8 mouse cellular contexts compared by ENCODE assay signal in genomic region chr19:37375755-37376615, GRCm38 (mm10). TPM values are rescaled to one million over a fixed set of nuclear protein-coding genes. Genes with fewer than 3 reads are reported as not detected.
DNase-seq lines count a peak whose midpoint lies in the region; ATAC-seq lines count a peak whose summit lies in the region.

Gene Kif11, plus strand, starts transcription at chr19:37376403.

- H3K36me3 ChIP-seq in forebrain, embryonic 14.5 days (ENCODE audit: control insufficient read depth, insufficient read depth, low read length): no peaks in the 10 kb centered on the region
- no peaks in the 10 kb centered on the region for H3K36me3 ChIP-seq in neural tube, embryonic 15.5 days

- H3K4me3 ChIP-seq in forebrain, embryonic 14.5 days (ENCODE audit: low read depth, low read length): peak within 1 kb of the TSS; percentile 77
- peak within 1 kb of the TSS; percentile 80 for H3K4me3 ChIP-seq in neural tube, embryonic 15.5 days (replicated peaks)

- H3K27ac ChIP-seq in forebrain, embryonic 14.5 days (ENCODE audit: low read depth, low read length): peak within 1 kb of the TSS; percentile 95
- peak within 1 kb of the TSS; percentile 95 for H3K27ac ChIP-seq in neural tube, embryonic 15.5 days (replicated peaks)

- DNase-seq in ES-CJ7 (ENCODE audit: low read depth, low spot score): peak; percentile 92
- peak; percentile 92 for DNase-seq in cerebellum, adult 11 months
- DNase-seq in forebrain, embryonic 14.5 days (ENCODE audit: low spot score): peak; percentile 99
- DNase-seq in heart, postnatal 14 days: peak; percentile 98
- peak; percentile 97 for DNase-seq in layer of hippocampus, adult 11-12 months (ENCODE audit: low spot score)
- DNase-seq in lung, adult 18-20 months: peak; percentile 97 to 98
- peak; percentile 96 for DNase-seq in testis, postnatal 14 days (ENCODE audit: low spot score)

- intact Hi-C loops in heart, postnatal 14 days (cut with DNase I): no loop called here

- peak; percentile 99 for ATAC-seq in forebrain, embryonic 14.5 days
- peak; percentile 100 for ATAC-seq in neural tube, embryonic 15.5 days (ENCODE audit: low FRiP score)

- H3K27me3 ChIP-seq in forebrain, embryonic 14.5 days (replicated peaks; ENCODE audit: control insufficient read depth, insufficient read depth, low read length): no peaks in the 10 kb centered on the region
- H3K27me3 ChIP-seq in neural tube, embryonic 15.5 days (replicated peaks): no peaks in the 10 kb centered on the region

- H3K9ac ChIP-seq in forebrain, embryonic 14.5 days (ENCODE audit: low read length): peak within 1 kb of the TSS; percentile 85
- peak within 1 kb of the TSS; percentile 66 for H3K9ac ChIP-seq in neural tube, embryonic 15.5 days (replicated peaks)

- peak within 1 kb of the TSS; percentile 69 for H3K4me2 ChIP-seq in forebrain, embryonic 14.5 days (ENCODE audit: low read length)
- H3K4me2 ChIP-seq in neural tube, embryonic 15.5 days: peak within 1 kb of the TSS; percentile 89

- no peaks in the 10 kb centered on the region for H3K9me3 ChIP-seq in forebrain, embryonic 14.5 days (replicated peaks; ENCODE audit: control insufficient read depth, low read length)
- no peaks in the 10 kb centered on the region for H3K9me3 ChIP-seq in neural tube, embryonic 15.5 days (replicated peaks)

- H3K4me1 ChIP-seq in forebrain, embryonic 14.5 days (ENCODE audit: control insufficient read depth, insufficient read depth, low read length): peaks cover 2% of the 10 kb centered on the region; the same call in 1 of the 2 replicates
- H3K4me1 ChIP-seq in neural tube, embryonic 15.5 days: peaks cover 15% of the 10 kb centered on the region; the same call in 1 of the 2 replicates

- under 1% methylated on average over 73 of the region's 73 CpGs for WGBS in forebrain, embryonic 14.5 days
- WGBS in neural tube, embryonic 15.5 days: under 1% methylated on average over 73 of the region's 73 CpGs

RNA-seq across cellular contexts. Expression of gene Kif11, which starts in this region (rescaled TPM):
- polyA plus RNA-seq in forebrain, embryonic 14.5 days (2014; fragmentation: Nextera tagmentation; extraction: Ambion mirVana): 40.5 and 41.6 TPM in 2 replicates
- total RNA-seq in heart, postnatal 14 days (2021): 1 to 10 TPM; 3.4 to 6.5 TPM
- 6.3 and 18.6 TPM in 2 replicates for polyA plus RNA-seq in neural tube, embryonic 15.5 days (2015; fragmentation: Nextera tagmentation; extraction: Ambion mirVana)

Comparison
In these comparisons a context has a peak if more than half of its experiments do, and no peak if none do; other contexts are left out.
1. Peak in every context shown above with its lines: DNase-seq, ATAC-seq, H3K4me3 ChIP-seq and H3K27ac ChIP-seq.